Mouse (Mus musculus) v-Abl transformed pro-B cells (cell line): ENCODE data around the gene Strbp.

ENCODE experiments used
- in situ Hi-C, 2 experiments: fragments of 400-800 bp; cut with MboI; formaldehyde crosslinking; loops; one replicate each; pipeline ENCODE4 v1.15.1; 2025; ENCODE audit not compliant: unreplicated experiment in 2 of 2

Gene Strbp

DNA sequence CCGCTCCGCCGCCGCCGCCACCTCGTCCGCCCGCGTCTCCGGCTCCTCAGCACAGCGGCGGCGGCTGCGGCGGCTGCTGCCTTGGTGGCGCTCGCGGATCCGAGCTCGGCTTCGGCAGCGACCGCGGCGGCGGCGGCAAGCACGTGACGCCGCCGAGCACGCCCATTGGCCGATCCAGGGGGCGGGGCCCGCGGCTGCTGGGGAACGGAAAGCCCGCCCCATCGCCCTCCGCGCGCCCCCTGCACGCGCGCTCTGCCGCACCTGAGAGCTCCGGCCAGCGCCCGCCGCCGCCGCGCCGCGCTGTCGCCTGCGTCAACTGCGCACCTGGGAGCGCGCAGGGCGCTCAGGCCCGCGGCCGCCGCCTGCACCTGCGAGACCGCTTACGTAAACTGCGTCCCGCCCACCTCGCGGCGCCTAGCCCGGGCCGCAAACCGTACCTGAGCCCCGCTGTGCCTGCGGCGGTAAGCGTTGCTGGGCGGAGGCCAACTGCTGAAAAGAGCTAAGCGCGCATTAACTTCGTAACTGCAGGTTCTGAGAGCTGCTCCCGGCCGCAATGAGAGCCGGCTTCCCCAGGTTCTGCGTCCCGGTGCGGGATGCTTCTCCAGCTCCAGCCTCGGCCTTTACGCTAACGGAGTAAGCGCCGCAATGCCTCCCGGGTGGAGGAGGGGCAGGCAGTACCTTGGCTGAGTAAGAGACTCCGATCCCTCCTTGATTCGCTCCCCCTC, at the start of gene Strbp:
Strbp (minus strand) TSS at position 630 of the 725 bp plus-strand sequence.
- in situ Hi-C loops, result no loop called here

DNA sequence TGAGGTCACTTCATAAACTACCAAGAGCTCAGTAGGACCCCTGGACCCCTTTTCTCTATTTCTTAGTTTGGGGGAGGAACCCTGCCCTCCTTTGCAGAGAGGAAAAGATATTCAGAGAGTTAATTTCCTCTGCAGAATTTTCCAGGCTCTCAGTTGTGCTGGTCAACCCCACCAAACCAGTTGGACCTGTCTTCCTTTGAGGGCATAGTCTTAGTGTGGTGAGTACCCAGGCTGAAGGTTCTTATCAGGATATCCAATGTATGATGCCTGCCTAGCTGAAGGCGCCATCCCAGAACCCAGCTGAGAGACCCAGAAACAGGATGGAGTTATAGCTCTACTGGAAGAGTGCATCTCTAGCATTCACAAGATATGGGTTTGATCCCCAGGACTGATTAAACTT, 47.5 kb upstream of the Strbp start:
- in situ Hi-C loops, result loop anchor here in 1 of 2 experiments (5.0 to 25.0 kb wide), 2 partner anchors 39 to 114 kb away; no protein-coding TSS in a partner anchor

DNA sequence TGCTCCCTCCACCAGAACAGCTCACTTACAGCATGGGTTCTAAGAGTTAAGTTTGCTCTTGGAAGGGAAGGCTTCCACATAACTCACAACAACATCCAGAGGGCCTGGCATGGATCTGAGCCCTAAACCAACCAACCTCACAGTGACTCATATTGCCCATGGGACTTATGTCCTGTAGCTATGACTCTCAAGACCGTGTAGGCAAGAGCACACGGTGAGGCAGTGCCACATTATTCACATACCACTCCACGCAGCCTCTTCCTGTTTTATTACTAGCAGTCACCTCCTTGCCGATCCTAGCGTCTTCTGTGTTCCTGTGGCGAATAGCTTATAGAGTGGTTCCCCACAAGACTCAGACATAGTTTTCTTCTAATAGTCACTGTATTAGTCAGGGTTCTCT, 45.7 kb upstream of the Strbp start:
- in situ Hi-C loops, result no loop called here

DNA sequence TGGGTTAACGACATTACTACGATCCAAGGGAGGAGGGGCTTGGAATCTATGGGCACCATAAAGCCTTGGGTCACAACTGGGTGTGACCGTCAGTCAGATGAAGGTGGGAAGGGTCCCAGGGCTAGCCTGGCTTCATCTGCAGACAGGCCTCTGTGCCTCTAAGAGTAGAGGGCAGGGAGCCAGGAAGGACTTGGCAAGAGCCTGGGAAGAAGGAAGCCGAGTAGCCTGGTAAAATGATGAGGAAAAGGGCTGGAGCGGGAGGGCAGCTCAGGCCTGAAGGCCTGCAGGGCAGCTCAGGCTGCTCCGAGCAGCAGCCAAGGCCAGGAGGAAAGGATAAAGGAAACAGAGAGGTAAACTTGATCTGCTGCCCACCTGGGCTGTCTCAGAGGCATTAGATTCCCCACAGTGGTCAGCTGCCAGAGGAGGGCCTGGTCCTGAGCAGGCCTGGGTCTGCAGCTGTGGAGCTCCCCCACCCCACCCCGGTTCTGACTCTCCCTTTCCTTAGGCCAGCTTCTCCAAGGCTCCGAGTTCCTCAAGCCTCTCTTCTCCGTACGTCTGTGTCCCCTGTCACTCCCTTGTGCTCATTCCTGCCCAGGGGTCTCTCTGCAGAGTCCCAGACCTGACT, 44.9 kb upstream of the Strbp start:
- in situ Hi-C loops, result no loop called here

DNA sequence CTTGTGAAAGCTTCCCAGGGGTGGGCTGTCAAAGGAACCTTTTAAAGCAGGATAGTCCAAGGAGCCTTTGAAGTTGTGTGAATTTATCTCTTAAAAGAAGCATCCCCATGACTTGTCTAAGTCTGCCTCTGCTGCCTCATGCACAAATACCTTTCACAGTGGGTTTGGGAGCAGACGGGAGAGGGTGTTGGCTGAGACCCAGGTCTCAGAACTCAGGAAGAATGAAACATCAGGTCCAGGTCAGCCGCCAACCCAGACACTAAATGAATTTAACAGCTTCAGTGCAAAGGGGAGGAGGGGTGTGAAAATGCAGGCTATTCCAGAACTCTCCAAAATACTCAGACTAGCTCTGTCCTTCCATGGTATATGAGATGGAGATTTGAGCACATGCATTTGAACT, 44.2 kb upstream of the Strbp start:
- in situ Hi-C loops, result no loop called here

DNA sequence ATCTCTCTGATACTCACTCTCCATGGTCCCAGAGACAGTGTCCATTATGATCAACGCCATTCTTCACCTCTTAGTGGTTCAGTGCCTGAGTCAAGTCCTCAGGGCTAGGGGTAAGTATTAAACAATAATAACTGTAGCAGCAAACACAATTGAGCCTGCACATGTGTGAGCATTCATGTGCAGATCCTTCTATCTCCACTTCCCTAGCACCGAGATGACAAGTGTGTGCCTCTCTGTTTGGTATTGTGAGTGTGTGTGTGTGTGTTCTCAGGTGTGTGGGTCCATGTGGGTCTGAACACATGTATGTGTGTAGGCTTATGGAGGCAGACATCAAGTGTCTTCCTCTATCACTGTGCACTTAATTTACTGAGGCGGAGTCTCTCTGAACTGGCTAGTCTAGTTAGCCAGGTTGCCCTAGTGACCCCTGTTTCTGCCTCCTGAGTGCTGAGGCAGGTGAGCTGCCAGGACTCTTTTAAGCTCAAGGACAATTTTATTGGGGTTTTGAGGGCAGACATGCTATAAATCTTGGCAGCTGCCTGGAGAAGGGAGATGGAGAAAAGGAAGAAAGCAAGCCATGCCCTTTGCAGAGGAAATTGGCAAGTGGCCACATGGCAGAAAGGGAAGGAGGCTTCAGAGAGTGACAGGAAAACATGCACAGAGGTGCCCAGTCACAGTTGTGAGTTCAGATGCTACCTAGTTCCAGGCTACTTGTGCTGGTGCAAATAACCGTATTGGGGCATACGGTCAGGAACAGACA, 42.8 kb upstream of the Strbp start:
- in situ Hi-C loops, result no loop called here

DNA sequence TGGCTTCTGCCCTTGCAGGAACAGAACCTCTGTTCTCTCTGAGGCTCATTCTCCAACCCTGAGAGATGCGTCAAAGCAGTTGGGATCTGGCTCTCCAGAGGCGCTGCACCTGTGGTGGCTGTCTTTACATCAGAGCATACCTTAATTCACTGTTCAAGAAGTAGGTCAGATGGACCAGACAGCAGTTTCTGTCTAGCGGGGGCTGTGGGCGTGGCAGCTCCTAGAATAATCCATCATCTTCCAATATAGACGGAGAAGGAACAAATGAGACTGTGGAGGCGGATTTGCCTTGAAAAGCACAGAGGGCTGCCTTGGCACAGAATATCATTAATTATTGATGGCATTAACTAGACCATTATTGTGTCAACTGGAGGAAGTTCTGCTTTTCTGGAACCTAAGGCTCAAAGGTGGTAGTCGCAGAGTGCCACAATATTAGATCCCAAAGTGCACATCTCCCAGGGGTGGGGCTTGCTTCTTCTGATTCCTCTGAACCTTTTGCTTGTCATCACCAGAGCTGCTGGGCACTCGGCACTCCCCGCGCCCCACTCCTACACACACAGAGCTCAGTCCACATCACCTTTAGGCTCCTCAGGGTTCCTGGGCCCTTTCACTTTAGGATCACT, 41.2 kb upstream of the Strbp start:
- in situ Hi-C loops, result no loop called here

DNA sequence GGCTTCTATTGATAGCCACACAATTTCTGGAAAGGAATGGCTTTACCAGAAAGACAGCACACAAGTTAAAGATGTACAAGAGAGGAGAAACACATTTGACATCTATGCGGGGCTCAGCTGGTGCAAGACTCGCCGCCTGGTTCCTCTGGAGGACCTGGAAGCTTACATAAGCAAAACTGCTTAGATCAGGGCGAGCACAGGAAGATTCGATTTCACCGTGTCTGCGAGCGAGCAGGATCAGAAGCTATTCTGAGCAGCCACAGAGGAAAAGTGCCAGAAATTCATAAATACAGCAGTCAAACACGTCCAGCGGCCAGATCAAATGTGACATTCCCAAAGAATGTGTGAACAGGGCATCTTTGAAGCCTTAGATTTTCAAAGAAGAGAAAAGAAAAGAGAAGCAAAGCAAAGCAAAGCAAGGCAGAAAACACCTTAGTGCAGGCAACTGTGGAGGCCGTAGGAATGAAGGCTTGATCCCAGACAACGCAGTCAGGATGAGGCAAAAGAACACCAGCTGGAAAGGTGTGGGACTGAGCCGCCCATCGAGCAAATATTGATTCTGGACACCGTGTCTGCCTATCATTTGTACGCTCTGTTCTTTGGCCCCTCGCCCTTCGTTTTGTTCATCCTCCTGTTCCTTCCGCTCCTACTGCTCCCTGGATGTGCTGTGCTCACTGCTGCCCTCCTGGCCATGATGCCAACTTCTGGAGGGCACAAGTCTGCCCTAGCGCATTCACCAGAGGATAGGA, 38.3 kb upstream of the Strbp start:
- in situ Hi-C loops, result no loop called here

DNA sequence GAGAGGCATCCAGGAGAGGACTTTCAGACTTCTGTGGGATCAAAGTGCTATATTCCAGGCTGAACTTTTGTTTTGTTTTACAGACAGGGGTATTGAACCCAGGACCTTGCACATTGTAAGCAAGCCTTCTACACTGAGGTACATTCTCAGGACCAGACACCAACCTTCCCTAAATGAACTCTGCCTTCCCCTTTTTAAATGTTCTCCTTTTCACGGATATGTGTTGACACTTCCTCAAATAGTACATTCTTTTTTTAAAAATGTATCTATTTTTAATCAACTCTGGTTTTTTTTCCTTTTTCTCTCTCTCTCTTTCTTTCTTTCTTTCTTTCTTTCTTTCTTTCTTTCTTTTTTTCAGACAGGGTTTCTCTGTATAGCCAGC, 32.1 kb upstream of the Strbp start:
- in situ Hi-C loops, result no loop called here

DNA sequence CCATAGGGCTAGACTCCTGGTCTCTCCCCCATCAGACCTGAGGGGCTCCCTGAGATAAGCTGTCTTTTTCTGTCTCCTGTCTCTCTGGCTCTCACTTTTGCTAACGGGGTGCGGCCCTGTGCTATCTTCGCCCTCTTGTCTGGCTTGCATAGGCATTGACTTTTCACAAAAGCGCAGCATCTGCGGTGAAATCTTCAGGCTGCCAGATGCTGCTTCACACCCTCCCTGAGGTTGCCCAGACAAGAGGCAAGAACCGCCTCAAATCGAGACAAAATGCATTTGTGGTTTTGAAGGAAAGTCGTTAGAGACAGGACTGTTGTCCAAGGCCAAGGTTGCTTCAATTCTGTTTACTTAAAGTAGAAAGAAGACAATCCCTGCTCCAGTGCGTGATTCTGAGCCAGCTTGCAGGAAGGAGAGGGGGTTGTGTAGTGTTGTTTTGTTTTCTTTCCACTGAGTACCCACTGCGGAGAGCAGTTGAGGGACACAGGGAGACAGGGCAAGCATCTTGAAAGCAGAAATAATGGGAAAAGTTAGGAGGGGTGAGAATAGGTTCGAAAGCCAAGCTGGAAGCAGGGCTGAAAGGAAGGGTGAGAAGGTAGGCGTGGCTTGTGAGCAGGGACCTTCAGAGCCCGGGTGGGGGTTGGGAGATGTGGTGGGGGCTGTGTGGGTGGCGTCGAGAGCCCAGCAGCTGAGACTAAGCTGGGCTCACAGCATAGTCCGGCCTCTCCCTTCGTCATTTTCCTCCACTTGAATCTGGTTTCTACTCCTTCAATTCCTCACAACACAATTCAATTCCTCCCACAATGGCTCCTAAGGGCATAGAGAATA, 31.5 kb upstream of the Strbp start:
- in situ Hi-C loops, result loop anchor here in 1 of 2 experiments (5.0 kb wide), 1 partner anchor 32 kb away; no protein-coding TSS in a partner anchor

DNA sequence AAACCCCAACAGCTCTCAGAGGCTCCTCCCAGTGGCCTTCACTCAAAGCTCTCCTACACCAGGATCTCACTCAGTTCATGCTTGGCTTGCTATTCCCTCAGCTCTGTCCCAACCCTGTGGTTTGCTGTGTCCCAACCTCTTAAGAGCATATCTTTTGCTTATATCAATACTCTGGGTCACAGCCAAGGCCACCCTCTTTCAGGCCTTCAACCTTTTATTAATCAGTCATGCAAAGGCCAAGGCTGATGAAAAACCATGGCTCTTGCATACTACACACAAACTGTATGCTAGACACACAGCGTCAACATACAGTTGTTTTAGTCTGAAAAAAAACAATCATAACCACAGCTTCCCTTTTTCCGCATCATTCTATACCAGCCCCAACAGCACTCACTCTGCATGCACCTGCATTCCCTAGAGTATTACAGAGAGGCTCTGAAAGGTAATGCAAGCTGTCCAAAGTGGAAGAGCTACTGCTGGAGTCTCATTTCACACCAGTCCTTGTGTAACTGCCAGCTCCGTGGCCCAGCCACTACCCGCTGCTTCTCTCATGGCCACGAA, 27.7 kb upstream of the Strbp start:
- in situ Hi-C loops, result loop anchor here in 1 of 2 experiments (5.0 kb wide), 1 partner anchor 36 kb away; no protein-coding TSS in a partner anchor

DNA sequence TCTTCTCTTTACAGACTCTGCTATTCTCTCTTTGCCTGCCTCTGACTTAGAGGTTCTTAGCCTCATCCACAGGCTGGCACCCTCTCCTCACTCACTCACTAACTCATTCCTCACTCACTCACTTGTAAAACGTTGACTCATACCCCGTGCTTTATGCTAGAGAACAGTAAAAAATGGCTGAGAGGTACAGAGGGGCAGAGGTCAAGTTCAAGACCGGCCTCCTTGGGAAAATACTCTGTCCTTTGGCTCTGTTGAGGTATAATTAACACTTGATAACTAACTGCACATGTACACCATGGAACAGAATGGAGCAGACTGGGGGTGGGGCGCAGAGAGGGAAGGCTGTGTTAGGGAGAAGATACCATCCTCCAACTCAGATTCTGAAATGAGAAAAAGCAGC, 20.6 kb upstream of the Strbp start:
- in situ Hi-C loops, result no loop called here

DNA sequence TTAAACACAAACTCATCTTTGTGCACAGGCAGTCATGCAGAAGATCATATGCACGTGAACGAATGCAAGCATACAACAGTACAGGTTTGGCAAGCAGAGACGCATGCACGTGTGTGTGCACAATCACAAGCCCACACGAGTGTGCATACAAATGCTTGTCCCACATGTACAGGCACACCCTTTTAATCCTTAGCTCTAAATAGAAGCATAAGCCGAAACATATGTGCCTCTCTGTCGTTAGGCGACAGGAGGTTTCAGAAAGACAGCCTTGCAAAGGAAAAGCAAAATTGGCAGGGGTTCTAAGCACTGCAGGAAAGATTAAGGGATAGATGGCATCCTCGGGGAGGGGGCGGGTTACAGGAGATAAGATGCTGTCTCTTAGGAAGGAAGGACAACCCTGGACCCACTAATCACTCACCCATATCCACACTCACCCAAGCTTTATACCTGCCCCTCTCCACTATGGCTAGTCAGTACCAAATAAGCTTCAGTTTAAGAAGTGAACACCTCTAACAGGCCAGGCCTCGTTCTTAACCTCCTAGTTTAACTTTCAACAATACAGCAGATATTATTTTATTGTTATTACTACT, 19.9 kb upstream of the Strbp start:
- in situ Hi-C loops, result no loop called here

DNA sequence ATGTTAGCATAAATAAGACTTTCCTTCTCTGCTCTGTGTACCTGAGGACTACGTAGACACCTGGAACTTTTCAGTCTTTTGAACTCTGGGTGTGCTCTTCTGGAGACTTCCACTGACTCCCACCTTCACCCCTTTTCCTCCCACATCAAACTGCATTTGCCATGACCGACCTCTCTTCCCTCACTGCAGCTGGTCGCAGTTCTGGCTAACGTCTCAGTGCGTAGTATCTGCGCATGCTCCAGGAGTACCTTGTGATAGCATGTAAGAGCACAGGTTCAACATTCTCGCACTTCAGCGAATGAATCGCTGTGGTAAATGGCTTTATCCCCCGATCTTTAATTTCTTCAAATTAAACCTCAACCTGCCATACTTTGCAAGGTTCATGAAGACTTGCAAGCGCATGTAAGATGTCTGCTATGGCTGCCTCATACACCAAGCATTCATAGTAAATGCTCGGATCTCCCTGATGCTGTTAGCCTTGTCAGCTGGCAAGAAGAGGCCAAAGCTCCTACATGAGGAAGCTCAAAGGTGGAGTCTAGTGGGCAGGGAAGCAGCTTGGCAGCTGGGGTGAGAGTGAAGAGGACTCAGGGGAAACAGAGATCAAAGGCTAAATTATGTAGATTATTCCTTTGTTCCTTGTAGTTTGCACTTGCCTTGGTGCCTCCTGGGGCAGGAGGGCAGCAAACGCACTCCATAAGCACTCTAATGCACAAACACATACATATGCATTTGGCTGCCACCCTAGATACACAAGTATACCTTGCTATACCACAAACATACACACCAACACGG, 19.2 kb upstream of the Strbp start:
- in situ Hi-C loops, result no loop called here

DNA sequence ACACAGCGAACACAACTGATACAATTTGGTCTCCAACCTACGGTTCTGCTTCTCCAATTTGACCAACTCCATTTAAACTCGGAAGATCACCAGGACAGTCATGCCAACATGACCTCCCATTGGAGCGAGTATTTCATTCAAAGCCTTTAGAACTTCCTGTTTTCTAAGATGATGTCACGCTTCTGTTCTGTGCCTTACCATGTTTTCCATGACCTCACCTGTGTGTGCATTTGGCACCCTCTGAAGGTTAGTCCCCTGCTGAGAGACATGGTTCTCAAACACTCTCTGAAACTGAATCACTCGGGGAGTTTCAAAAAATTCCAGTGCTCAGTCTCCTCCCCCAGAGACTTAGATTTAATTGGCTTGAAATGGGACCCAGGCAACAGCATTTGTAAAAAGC, 12.6 kb upstream of the Strbp start:
- in situ Hi-C loops, result no loop called here

DNA sequence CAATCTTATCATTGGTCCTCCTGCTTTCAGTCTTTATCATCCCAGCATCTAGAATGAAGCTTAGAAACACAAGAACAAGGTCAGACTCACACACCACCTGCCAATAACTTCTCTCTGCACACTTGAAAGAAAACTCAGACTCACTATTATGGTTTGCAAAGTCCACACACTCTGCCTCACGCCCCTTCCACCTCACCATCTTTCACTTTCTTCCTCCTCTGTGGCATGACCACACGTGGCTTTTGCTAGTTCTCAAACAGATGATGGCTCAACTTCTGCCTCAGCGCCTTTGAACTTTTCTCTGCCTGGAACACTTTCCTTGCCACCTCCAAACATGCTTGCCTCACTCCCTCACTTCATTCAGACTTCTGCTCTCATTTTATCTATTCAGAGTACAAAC, 11.7 kb upstream of the Strbp start:
- in situ Hi-C loops, result no loop called here

DNA sequence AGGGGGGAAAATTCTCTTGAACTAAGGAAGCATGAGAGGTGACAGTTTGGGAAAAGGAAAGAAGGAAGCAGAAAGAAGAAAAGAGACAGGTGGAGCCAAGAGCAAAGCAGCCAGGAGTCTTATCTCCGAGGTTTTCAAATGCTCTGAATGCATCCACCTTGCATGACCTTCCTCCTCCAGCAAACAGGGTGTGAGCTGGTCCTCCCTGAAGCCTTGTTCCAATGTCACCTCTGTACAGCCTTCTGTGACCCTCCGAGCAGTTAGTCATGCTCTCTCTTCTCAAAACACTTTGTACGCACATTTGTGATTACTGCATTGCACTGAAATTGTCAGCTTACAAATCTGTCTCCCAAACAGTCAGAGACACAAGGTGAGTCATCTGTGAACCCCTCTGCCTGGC, 9.4 kb upstream of the Strbp start:
- in situ Hi-C loops, result loop anchor here in 1 of 2 experiments (5.0 kb wide), 1 partner anchor 39 kb away; no protein-coding TSS in a partner anchor

DNA sequence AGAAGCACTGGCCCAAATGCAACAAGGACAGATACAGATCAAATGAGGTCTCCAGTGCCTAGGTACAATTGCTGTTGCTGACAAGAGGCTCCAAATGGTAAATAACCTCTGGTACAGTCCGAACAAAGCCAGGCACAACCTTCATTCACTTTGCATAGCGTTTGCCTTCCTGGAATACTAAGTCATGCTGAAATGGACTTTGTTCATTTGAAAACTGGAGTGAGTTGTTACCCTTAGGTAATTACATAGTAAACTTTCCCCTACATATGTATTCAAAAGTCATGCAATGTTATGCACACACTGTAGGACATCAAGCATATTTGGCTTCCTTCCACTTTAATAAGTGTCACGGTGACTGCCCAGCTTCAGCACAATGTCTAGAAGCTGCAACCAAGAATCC, 5.2 kb upstream of the Strbp start:
- in situ Hi-C loops, result no loop called here
